Mouse (Mus musculus): ENCODE data around the gene Nckap5.

- TF ChIP-seq MAX (IDR thresholded peaks at IDR 0.05) (no peak), CTCF (IDR thresholded peaks at IDR 0.05; ENCODE audit: control insufficient read depth, insufficient read depth, insufficient read length) (no peak), USF1 (IDR thresholded peaks at IDR 0.05; ENCODE audit: low read depth) (no peak), CEBPB (IDR thresholded peaks at IDR 0.05; ENCODE audit: low read depth) (no peak), MYOG (IDR thresholded peaks at IDR 0.05; ENCODE audit: control insufficient read depth, extremely low read depth, insufficient read length) (no peak), MYOD1 (IDR thresholded peaks at IDR 0.05; ENCODE audit: control insufficient read depth, insufficient read length, low read depth) (no peak)
Measured at GRCm38 (mm10) chr1:126391204-126391603, 439.4 kb downstream of the Nckap5 start.

All from C2C12 (cell line).